Mouse (Mus musculus) limb, embryonic 11.5 days (tissue): ENCODE measurements around the gene Porcn. TPM values are rescaled to one million over a fixed set of nuclear protein-coding genes. Genes with fewer than 3 reads are reported as not detected.

ENCODE experiments used
- ATAC-seq: fragments of 200-750 bp; cut with Nextera tagmentation; 2 replicates; pipeline ENCODE4 v1.8.0; 2017; ENCODE audit warnings: low read depth; ENCODE audit not compliant: insufficient number of reproducible peaks, low FRiP score, low TSS enrichment
- DNase-seq: peaks from one replicate; pipeline ENCODE4 v3.0.0-alpha.2; 2015; ENCODE audit warnings: low spot score
- H3K27ac ChIP-seq: fragments of 300-500 bp; sonication (generic); replicated peaks from 2 replicates; pipeline ENCODE4 v1.5.1; 2014; ENCODE audit warnings: low read depth, mild to moderate bottlenecking, low read length
- H3K27me3 ChIP-seq: fragments of 300-500 bp; sonication (generic); 2 replicates; pipeline ENCODE4 v1.6.1; 2014; ENCODE audit warnings: mild to moderate bottlenecking, low read length, mixed read lengths; ENCODE audit not compliant: control insufficient read depth, insufficient read depth
- H3K36me3 ChIP-seq: fragments of 300-500 bp; sonication (generic); 2 replicates; pipeline ENCODE4 v1.6.1; 2014; ENCODE audit warnings: mild to moderate bottlenecking, low read length, moderate library complexity, mixed read lengths; ENCODE audit not compliant: control insufficient read depth, insufficient read depth
- H3K4me1 ChIP-seq: fragments of 300-500 bp; sonication (generic); 2 replicates; pipeline ENCODE4 v1.6.1; 2014; ENCODE audit warnings: low read length, mixed read lengths; ENCODE audit not compliant: control insufficient read depth, insufficient read depth
- H3K4me2 ChIP-seq: fragments of 300-500 bp; sonication (generic); 2 replicates; pipeline ENCODE4 v1.6.1; 2014; ENCODE audit warnings: low read depth, mild to moderate bottlenecking, moderate library complexity; ENCODE audit not compliant: severe bottlenecking
- H3K4me3 ChIP-seq: fragments of 300-500 bp; sonication (generic); 2 replicates; pipeline ENCODE4 v1.5.1; 2014; ENCODE audit warnings: low read depth, low read length
- H3K9ac ChIP-seq: fragments of 300-500 bp; sonication (generic); 2 replicates; pipeline ENCODE4 v1.6.1; 2014; ENCODE audit warnings: mild to moderate bottlenecking, low read length
- H3K9me3 ChIP-seq: fragments of 300-500 bp; sonication (generic); 2 replicates; pipeline ENCODE4 v1.6.1; 2016; ENCODE audit warnings: low read length; ENCODE audit not compliant: control insufficient read depth
- WGBS: fragments of 180-500 bp; shearing (Covaris S2); extraction: QIAGEN DNeasy Blood & Tissue Kit; methylation state at CpG from one replicate; pipeline ENCODE4 v1.1.7; 2014; 5-methylcytosine and 5-hydroxymethylcytosine counted together
- polyA plus RNA-seq: library from polyadenylated mRNA; unstranded; fragments of >200 nt; fragmentation: Nextera tagmentation; extraction: Ambion mirVana; gene quantifications from 2 replicates; pipeline ENCODE4 v1.2.1, GENCODE M21; 2014

Gene Porcn
- polyA plus RNA-seq, 1 experiment from 2014 or later, result 11.1 TPM

DNA sequence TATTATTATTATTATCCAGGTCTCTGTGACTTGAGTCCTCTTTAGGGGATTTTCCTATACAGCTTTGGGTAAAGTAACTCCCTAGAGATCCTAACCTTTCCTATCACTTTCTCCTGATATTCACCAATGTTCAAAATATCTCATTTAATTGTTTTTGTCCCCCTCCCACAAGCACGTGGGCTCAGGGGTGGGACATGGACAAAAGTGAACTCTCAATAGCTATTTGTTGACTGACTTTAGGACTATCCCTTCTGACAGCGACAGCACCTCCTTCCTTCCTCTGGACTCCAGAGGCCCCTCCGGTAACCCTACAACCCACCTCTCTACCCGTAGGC, 31.2 kb downstream of the Porcn start:
- Histone ChIP-seq H3K4me3 (peak overlapping the region; percentile 56), H3K4me2 (peak overlapping the region; percentile 38), H3K27ac (no peak overlapping the region), H3K9me3 (no peaks in the 10 kb centered on the region), H3K4me1 (no peaks in the 10 kb centered on the region), H3K9ac (0 out of 2 replicates have a peak overlapping the region, but pooled peaks have one; percentile 32), H3K36me3 (no peaks in the 10 kb centered on the region), H3K27me3 (no peaks in the 10 kb centered on the region)
- WGBS, result 12% methylated on average over 4 of the region's 4 CpGs
- DNase-seq (no peak), ATAC-seq (no peak)

- H3K9me3 ChIP-seq, result no peaks in the 10 kb centered on the region
- H3K4me3 ChIP-seq, result no peak overlapping the region
- H3K4me1 ChIP-seq, result no peaks in the 10 kb centered on the region
- no peak overlapping the region for H3K4me2 ChIP-seq
- no peaks in the 10 kb centered on the region for H3K27me3 ChIP-seq
- 90% methylated on average over 10 of the region's 10 CpGs for WGBS
- H3K36me3 ChIP-seq, result no peaks in the 10 kb centered on the region
- DNase-seq, result no peak
- H3K27ac ChIP-seq, result no peak overlapping the region
- no peak for ATAC-seq
- no peak overlapping the region for H3K9ac ChIP-seq
Observed at GRCm38 (mm10) chrX:8167716-8168647, 38.3 kb downstream of the Porcn start.

- DNase-seq (no peak), ATAC-seq (no peak)
- H3K9ac ChIP-seq, result no peak overlapping the region
- H3K27ac ChIP-seq, result no peak overlapping the region
- H3K9me3 ChIP-seq, result no peaks in the 10 kb centered on the region
- no peaks in the 10 kb centered on the region for H3K36me3 ChIP-seq
- WGBS, result 90% methylated on average over 4 of the region's 4 CpGs
- H3K4me2 ChIP-seq, result no peak overlapping the region
- no peaks in the 10 kb centered on the region for H3K27me3 ChIP-seq
- H3K4me3 ChIP-seq, result no peak overlapping the region
- H3K4me1 ChIP-seq, result no peaks in the 10 kb centered on the region
Observed at GRCm38 (mm10) chrX:8164471-8164870, 41.9 kb downstream of the Porcn start.

DNA sequence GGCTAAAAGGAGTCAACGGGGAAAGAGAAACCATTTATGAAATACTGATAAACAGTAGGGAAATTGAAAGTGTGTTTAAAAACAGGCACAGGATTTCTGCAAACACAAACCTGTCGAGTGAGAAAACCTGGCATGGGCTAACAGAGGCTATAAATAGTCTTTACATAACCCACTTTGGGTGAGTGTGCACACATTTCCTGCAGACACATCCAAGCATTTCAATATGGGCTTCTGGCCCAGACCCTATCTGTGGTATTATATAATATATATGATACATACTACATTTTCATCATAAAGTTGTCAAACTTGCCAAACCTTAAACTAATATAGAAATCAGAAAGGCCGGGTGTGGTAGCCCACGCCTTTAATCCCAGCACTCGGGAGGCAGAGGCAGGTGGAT, 43.2 kb downstream of the Porcn start:
- WGBS, result 95% methylated on average over 5 of the region's 5 CpGs
- no peaks in the 10 kb centered on the region for H3K36me3 ChIP-seq
- no peak overlapping the region for H3K4me2 ChIP-seq
- no peaks in the 10 kb centered on the region for H3K4me1 ChIP-seq
- ATAC-seq (no peak), DNase-seq (no peak)
- H3K9ac ChIP-seq, result no peak overlapping the region
- no peaks in the 10 kb centered on the region for H3K9me3 ChIP-seq
- no peaks in the 10 kb centered on the region for H3K27me3 ChIP-seq
- no peak overlapping the region for H3K27ac ChIP-seq
- no peak overlapping the region for H3K4me3 ChIP-seq

GRCm38 (mm10) chrX:8145153-8145991, 61.0 kb downstream of the Porcn start, which contains the start of gene Rbm3:
Rbm3 (minus strand) TSS chrX:8145880.
- no peaks in the 10 kb centered on the region for H3K27me3 ChIP-seq
- peaks cover 4% of the 10 kb centered on the region; the same call in 1 of the 2 replicates for H3K36me3 ChIP-seq
- peak within 1 kb of the TSS; percentile 87 for H3K9ac ChIP-seq
- no peaks in the 10 kb centered on the region for H3K9me3 ChIP-seq
- DNase-seq (peak; percentile 83), ATAC-seq (peak; percentile 92)
- H3K4me1 ChIP-seq, result 0 out of 2 replicates have a peak, but pooled peaks cover 9% of the 10 kb centered on the region
- H3K4me3 ChIP-seq, result peak within 1 kb of the TSS; percentile 57
- peak within 1 kb of the TSS; percentile 87 for H3K4me2 ChIP-seq
- 26% methylated on average over 64 of the region's 65 CpGs for WGBS
- peak within 1 kb of the TSS; percentile 94 for H3K27ac ChIP-seq

Other genes with a start within 250 kb of the Porcn start
- gene Gata1, start 228.5 kb downstream of the Porcn start, polyA plus RNA-seq, result 2.7 and 3.4 TPM in 2 replicates
- not detected in 2 replicates for gene Glod5, start 188.0 kb downstream of the Porcn start, polyA plus RNA-seq
- gene Suv39h1, start 131.8 kb downstream of the Porcn start, polyA plus RNA-seq, result 95.7 and 102 TPM in 2 replicates
- 0.27 and 0.44 TPM in 2 replicates for gene Was, start 116.0 kb downstream of the Porcn start, polyA plus RNA-seq
- gene Wdr13, start 73.6 kb downstream of the Porcn start, polyA plus RNA-seq, result 12.4 and 15.6 TPM in 2 replicates
- gene Rbm3, start 60.6 kb downstream of the Porcn start, polyA plus RNA-seq, result 538 and 539 TPM in 2 replicates
- gene Tbc1d25, start 30.3 kb downstream of the Porcn start, polyA plus RNA-seq, result 15.4 and 15.5 TPM in 2 replicates
- gene Ebp, start 13.0 kb downstream of the Porcn start, polyA plus RNA-seq, result 24.1 and 25.5 TPM in 2 replicates
- gene Ftsj1, start 45.9 kb upstream of the Porcn start, polyA plus RNA-seq, result 51.2 and 53.6 TPM in 2 replicates
- 3.3 and 4.2 TPM in 2 replicates for gene Slc38a5, start 64.6 kb upstream of the Porcn start, polyA plus RNA-seq
- not detected in 2 replicates for gene Ssxb10, start 120.9 kb upstream of the Porcn start, polyA plus RNA-seq
- not detected in 2 replicates for gene Ssxb9, start 160.5 kb upstream of the Porcn start, polyA plus RNA-seq
- gene Ssxb1, start 206.8 kb upstream of the Porcn start, polyA plus RNA-seq, result not detected in 2 replicates